Mouse (Mus musculus) layer of hippocampus, adult 9-10 months (tissue): ENCODE measurements at regions not wholly inside any gene's neighbourhood (a gene's known extent, or its start where the extent isn't known, plus 50 kb on each side); places are given as distances from the start of the nearest gene placed in this dataset.

Experiments used
- DNase-seq: peaks from one replicate; pipeline ENCODE4 v3.0.0; 2022; ENCODE audit warnings: low spot score

DNA sequence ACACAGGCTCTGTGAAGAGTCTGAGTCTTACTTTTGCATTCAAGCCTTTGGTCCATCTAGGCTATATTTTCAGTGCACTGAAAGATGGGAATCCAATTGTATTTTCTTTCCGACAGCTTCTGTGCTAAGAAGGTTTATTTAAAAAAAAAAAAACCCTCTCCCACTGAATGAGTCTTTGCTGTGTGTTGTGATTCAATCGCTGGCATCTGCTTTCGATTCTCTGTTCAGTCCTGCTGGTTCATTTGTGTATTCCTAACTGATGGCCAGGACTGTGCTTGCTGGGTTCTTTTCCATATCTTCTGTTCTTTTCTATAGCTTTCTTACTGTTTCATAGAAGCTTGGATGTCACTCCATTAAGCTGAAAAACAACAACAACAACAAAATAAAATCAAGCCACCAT lies 132.9 kb downstream of the Tex36 start:
- no peak for DNase-seq

DNA sequence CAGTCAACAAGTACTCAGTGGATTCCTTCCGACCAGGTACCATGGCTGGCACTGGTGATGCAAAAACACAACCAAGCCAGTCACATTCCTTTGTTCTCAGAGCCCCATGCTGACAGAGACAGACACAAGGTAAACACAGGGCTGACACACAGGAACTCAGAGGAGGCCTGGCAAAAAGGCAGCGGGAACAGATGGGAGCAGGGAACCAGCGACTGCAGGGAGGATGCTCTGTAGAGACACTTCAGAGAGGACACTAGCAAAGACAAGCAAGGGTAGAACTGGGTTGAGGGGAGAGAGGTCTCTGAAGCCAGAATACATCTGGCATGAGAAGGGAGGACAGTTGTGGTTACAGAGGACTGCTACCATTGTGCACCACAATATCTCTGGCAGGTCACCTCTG lies 133.6 kb downstream of the Tex36 start:
- no peak for DNase-seq

DNA sequence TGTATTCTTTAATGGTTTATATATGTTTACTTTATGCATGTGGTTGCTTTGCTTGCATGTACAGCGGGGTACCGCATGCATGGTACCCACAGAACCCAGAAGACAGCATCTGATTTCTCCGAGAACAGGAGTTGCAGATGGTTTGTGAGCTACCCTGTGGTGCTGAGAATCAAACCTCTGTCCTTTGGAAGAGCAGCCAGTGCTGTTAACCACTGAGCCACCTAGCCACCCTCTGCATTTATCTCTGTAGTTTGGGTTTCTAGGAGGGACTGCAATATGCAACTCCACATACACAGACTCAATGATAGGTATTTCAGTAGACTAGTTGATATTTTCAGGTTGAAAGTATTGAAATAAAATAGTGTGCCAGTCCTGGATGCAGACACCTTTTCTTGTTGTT lies 134.4 kb downstream of the Tex36 start:
- no peak for DNase-seq

DNA sequence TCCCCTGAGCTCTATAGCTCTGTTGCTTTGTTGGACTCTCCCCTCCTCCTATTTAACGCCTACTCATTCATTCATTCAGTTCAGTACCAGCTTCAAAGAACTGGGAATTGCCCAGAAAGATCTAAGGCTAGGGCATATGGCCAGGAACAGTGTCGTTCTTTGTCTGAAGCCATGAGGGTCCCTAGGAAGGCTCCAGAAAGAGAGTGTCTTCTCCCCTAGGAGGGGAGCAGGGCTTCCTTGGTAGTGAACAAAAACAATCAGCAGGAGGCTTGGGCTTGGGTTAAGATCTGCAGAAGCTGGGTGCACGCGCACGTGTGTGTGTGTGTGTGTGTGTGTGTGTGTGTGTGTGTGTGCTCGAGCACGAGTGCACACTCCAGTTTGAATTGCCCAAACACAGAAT lies 142.7 kb downstream of the Tex36 start:
- DNase-seq = no peak

DNA sequence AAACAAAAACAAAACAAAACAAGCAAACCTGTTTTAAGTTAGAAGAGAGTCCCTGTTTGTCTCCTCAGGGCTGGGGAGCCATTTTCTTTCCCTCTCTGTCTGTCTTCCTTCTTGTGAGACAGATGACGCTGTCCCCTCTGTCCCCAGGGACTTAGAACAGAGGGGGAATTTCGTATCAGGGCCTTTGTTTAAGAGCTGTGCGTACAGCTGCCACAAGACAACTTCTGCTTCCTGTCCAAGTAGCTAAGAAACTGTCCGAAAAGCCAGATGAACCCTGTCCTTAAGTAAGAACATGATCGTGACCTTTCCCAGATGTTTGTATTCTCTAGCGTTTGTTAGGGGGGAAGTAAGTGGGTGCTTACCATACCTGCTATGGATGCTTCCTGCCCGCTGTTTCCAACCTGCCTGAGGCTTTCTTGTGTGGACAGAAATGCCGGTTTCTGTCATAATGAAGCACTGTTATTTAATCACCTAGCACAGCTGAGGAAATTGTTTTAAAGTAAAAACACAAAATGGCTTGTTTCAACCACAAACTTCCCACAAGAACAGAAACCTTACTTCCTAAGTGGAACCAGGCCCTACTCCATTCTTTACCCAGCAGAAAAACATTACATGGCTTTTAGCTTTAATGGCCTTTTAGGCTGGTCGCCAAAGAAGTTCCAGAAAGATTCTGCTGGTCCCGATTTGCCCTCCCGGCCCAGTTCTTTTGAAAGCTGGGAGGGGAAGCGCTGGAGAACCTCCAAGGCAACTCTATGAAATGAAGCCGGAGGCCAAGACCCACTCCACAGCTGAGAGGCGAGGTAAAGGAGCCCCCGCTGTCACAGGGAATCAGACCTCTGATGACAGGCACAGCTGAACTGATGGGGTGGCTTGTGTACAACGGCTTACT lies 144.3 kb downstream of the Tex36 start:
- no peak for DNase-seq

DNA sequence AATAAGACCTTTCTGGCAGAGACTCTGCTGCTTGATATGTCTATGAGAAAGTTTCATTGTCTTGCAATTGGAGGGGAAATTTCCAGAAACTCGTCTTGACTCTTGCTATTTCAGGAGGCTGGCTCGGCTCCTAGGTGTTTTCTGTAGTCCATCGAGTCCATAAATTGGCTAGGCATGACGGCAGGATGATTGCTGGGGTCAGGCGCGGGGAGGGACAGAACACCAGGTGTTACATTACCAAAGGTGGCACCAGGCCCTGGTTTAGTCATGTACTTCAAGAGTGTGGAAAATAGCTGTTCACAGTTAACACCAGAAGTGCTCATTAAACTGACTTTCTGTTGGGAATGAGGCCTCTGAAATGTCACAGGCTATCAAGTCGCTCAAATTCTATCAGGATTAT lies 151.7 kb downstream of the Tex36 start:
- no peak for DNase-seq

DNA sequence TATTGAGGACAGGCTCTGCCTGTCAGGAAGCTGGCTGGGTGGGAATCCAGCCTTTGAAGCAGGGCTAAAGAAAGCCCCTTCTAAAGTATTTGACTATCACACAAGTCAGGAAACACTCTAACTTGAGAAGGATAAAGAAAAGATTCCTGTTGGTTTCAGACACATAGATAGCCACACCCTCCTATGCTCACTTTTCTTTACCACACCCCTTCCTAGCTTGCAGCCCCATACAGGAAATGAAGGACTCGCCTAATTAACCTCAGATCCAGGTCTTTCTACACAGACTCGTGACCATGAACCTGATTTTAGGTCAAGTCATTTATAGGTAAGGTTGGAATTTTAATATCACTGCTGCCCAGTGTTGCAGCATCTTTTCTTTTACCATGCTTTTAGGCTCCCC lies 154.9 kb downstream of the Tex36 start:
- no peak for DNase-seq

DNA sequence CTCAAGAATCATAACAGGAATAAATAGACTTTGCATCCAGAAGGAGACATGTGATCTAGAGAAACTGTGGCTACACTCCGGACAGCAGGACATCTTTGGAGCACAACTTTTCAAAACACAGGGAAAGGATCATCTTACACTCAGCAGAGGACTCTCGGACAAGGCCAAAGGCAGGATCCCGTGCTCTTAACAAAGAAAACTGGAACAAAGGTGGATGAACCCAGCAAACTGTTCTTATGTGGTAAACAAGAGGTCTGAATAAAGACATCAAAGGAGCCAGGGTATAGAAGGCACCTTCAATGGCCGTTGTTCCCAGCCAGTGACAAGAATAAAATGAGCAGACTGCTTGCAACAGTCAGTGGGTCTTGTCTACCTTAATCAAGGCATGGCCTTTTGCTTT lies 160.3 kb downstream of the Tex36 start:
- DNase-seq = no peak

DNA sequence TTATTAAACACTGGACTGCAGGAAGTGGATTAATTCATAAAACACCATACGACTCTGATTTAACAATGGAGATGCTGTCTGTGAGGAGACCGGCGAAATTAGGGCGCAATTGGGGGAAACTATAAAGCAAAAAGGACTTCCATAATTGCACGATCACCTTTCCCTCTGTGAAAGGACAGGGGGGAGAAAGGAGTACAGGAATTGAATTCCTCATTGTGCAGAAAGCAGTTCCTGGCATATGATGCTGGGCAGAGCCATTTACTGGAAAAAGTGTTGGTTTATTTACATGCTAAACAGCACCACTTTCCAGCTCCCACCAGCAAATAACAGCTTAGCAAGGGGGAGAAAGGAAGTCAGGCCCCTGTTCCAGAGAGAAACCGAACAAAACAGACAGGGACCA lies 160.8 kb downstream of the Tex36 start:
- DNase-seq = no peak

DNA sequence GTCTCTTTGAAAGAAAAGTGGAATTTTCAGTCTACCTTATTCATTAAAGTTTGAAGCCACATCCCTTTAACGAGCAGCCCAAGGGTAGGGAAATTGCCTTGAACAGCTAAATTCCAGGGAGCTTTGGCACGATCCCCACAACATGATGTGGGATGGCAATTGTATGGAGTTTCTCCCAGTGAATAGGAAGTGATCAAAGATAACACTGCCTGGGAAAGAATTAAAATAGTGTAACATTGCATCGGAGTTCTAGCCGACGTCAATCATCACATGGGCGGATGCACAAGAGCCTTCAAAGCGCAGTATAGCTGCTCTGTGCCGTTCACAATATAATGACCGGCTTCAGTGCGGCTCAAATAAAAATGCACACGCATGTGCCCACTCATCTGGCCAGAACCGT lies 161.2 kb downstream of the Tex36 start:
- DNase-seq = no peak

DNA sequence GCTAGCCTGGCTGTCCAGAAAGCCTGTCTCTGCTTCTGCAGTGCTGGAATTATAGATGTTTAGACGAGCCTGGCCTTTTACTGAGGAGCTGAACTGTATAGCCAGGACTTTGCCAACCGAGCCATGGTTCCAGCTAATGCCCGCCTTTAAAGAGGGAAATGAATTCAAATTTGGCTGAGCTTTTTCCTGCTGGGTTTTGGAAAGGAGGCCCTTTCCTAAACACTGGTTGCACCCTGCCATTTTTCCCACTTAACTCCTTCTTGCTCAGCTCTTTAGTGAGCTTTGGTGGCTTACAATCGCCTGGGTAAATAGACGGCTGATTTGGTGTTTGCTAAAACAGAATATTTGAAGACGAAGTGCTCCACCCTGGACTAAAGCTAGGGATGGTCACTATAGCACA lies 161.9 kb downstream of the Tex36 start:
- no peak for DNase-seq

DNA sequence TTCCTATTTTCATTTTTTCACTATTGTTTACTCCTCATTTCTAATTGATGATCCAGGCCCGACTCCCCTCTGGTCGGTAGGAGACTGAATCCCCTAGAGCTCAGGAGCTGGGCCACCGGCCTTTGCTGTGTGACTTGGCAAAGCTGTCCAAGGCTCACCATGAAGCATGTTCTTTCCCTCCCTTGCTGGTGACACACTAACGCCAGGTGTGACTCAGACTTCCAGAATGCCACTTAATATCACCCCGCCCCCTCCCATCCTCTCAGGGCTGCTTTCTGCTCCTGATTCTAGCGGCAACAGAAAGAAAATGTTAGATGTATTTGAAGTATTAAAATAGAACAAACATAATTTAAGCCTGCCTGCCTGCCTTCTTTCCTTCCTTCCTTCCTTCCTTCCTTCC lies 163.3 kb downstream of the Tex36 start:
- DNase-seq = no peak

DNA sequence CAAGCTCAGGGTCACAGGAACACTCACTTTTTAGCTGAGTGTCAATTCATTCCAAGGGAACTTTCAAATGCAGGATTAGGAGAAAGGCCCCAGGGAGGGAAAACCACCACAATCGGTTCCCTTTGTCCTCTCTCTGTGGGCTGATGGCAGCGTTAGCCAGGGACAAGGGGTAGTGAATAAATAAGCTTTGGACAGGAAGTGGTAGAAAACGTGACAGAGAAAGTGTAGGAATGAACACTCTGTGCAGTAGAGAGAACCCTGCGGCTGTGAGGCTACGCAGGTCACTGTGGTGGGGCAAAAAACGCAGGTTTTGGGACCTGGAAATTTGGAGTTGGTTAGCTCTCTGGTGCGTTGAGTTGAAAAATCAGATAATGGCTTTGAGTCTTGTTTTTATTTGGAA lies 164.1 kb downstream of the Tex36 start:
- no peak for DNase-seq

DNA sequence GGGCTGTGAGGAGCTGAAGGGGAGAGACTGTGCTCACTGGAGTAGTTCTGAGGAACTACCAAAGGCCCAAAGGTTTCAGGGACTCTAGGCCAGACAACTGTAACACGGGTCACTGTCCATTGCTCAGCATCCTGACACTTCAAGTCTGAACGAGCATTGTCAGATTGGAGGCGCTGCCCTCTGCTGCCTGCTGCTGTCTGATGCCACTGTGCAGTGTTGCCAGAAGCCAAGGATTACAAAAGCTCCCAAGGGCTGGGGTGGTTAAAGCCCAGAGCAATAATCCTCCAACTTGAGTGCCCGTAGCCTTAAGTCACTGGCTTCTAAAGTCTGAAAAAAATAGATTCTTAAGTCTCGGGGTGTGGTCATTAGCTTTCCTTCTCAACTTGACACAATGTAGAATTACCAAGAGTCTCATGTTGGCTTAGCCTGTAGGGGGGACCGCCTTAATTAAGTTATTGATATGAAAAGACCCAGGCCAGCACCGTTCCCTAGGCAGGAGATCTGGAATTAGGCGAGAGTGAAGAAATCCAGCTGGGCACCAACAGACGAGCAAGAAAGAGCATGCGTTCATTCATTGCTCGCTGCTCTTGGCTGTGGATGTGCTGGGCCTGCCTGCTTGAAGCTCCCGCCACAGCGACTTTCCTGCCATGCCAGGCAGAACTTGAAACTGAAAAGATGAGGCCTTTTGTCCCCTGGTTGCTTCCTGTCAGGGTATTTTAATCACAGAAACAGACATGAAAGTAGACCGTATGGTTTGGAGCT lies 166.2 kb downstream of the Tex36 start:
- no peak for DNase-seq

DNA sequence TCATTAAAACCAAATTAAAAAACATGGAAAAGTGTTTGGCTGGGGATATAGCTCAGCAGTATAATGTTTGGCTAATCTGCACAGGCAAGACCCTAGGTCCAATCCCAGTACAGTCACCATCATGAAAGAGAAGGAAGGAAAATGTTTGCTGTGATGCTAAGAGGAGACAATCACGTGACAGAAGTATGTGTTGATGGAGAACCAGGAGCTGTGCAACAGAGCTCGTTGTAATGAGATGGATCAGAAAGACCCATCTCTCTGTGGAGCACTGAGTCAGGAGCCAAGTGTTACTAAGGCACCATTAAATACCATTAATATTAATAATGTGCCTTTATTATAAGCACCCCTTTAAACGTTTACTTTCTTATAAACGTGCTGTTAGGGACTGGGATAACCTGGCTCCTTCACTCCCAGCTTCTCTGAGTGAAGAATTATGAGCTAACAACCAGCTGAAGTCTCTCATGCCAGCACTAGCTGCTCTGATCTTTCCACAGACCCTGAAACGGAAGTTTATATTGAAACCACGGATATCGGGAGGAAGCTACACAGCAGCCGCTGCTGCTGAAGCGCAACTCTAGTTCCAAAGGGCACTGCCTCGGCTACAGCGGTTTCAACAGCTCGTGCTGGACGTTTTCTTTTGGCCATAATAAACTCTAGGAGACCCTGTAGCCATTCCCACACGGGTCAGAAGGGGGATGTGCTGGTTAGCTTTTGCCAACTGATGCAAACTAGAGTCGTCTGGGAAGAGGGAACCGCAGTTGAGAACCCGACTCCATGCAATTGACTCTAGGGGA lies 167.7 kb downstream of the Tex36 start:
- DNase-seq = no peak

DNA sequence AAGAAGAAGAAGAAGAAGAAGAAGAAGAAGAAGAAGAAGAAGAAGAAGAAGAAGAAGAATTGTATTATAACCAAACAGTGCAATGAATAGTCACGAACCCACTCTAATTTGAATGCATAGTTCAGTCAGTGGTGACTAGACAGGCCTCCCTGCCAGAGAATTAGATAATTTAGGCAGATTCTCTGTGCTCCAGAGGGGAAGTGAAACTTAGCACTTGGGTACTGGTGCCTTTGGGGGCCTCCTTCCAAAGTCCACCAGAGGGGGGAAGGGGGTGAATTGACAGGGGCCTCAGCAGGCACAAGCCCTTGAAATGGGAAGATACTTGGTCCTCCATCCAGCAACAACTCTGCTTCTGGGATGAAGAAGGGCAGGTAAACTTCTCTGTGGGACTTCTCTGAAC lies 169.6 kb downstream of the Tex36 start:
- DNase-seq = no peak

DNA sequence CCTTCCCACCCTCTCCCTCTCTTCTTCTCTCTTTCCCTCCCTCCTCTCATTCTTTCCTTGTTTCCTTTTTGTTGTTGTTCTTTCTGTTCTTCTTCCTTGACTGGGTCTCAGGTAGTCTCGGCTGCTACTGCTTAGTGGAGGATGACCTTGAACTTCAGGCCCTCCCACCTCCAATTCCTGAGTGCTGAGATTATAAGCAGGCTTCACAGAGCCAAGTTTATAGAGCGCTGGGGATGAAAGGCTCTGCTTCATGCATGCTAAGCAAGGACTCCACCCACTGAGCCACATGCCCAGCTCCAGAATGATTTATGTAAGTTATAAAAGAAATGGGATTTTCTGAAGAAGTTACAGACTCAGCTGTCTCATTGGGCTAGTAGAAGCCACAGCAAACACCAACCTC lies 199.9 kb downstream of the Tex36 start:
- DNase-seq = no peak

DNA sequence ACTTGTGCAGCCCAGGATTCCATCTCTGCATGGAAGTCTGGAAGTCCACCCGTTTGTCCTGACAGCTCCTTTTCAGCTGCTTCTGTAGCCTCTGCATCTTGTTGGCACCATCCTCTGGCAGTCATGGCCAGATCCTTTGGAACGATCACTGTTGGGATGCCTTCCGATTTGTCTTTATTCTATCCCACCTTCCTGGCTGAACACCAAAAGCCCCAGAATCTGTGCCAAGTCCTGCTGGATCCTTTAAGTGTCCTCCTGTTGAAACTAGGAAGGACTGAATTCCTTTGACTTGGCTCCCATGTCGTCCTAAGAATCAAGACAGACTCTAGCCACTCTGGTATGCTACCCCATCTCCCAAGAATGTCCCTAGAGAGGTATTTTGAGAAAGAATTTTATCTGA lies 201.3 kb downstream of the Tex36 start:
- no peak for DNase-seq

DNA sequence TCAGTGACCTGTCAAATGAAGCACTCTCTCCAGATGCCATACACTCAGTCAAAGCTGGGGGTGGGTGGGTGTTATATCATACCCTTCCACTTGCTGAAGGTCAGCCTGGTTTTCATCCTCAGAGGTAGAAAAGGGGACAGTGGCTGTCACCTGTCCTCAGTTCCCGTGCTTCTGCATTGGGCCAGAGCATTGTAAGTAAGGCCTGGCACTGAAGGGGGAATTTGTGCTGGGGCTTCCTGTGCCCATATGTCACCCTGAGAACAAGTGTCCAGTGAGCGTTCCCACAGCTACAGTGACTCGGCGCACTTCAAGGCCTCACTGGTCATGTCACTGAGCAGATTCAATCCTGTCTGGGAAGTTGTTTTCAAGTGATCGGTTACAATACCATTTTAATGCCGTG lies 213.2 kb downstream of the Tex36 start:
- DNase-seq = no peak

DNA sequence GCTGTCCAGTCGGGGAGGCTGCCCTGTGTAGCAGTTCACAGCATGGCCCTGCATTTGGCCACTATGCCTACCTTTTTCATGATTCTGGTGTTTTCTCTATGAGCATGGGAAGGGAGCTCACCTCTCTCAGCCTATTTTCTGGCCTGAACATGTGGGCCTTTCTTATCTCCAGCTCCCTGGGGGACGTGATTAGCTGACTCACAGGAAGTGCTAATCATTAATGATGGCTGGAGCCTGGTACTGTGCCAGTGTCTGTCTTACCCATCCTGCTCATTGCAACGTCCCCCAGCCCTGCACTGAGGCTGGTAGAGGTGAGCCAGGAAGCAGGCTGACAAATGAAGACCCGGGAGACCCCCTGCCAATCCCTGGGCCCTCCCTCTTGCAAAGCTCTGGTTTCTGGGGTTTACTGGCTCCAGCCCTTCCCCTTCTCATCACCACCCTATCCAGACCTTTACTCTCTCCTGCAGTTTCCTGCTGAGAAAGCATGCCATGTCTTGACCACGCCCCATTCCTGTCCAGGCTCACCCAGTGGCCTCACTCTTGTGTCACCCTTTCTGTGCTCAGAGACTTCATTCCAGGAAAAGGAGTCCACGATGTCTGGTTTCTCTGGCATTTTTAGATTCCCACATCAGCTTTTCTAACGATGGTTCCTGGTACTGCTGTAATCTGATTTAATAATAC lies 219.8 kb downstream of the Tex36 start:
- no peak for DNase-seq

DNA sequence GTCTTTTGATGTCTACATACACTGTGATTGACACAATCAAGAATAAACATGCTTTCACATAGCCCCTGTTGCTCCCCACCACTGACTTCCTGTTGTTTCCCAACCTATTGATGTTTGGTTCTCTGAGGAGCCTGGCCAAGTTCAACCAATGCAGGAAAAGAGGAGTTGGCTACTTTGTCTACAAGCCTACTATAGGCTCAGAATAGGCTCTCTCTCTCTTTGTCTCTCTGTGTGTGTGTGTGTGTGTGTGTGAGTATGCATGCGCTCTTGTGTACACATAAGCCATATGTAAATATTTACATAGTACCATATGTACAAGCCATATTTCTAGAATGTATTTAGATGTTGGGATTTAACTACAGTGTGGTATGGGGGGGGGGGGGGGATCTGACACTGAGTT lies 222.6 kb downstream of the Tex36 start:
- DNase-seq = no peak

DNA sequence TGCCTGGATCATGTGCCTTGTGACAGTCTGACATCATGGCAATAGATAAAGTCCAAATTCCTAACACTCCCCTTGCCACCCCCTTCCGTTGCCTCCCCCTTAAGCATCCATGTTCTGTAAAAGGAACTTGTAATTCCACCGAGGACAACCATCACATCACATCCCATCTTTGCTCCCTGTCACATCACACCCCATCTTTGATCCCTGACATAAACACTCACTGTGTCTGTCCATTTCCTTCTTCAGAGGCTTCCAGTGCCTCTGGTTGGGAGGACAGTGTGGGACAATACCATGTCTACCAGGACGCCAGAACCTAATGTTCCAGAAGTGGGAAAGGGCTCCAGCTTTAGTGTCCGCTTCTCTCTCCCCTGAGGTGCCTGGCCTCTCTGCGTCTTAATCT lies 223.6 kb downstream of the Tex36 start:
- DNase-seq = no peak
